Mouse (Mus musculus) MN1 (cell line): Measurements from ENCODE around the gene Pax7.

Source experiments
- DNase-seq: peaks from one replicate; pipeline ENCODE4 v3.0.0-alpha.2; 2016; ENCODE audit warnings: low spot score

Pax7 gene

GRCm38 (mm10) chr4:139833036-139833634 is at the start of gene Pax7:
Pax7 (minus strand) TSS chr4:139833528.
- DNase-seq = no peak

- DNase-seq = no peak
Observed at GRCm38 (mm10) chr4:139881796-139882195, 48.5 kb upstream of the Pax7 start.

DNA sequence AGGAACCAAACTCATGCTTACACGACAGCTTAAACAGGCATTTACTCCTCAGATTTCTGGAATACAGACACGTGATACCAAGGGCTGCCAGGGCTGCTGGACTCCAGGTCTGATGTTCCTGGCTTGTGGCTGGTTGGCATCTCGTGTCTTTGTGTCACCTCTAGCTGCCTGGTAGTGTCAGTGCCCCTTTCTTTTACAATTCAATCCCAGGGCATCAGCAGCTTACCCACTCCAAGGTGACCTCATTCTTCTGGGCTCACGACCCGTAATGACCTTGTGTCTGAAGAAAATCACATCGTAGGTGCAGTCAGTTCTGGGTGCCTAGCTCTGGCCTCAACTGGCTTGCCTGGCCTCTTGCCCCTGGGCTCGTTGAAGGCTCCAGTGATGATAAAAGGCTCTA is 46.0 kb upstream of the Pax7 start:
- DNase-seq = no peak

- peak; percentile 19 for DNase-seq
Observed at GRCm38 (mm10) chr4:139878443-139878842, 45.1 kb upstream of the Pax7 start.

GRCm38 (mm10) chr4:139877269-139877668 is 43.9 kb upstream of the Pax7 start:
- DNase-seq = peak; percentile 66

GRCm38 (mm10) chr4:139872595-139872994 is 39.3 kb upstream of the Pax7 start:
- peak; percentile 68 for DNase-seq

DNA sequence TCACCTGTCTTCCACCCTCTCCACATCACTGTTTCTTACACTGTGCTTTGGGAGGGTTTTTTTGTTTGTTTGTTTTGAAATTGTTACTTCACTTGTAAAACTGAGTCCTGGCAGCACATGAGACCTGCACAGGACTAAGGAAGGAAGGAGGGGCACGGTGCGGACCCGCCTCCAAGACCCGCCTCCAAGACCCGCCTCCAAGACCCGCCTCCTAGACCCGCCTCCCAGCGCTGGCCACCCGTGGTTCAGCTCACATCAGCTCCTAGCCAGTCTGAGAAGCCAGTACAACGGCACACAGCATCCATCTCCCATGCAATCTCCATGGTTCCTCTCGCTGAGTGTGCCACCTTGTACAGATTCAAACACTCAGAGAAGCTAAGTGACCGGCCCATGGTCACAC is 38.4 kb upstream of the Pax7 start:
- DNase-seq = no peak

- DNase-seq = no peak
Observed at GRCm38 (mm10) chr4:139863218-139863617, 29.9 kb upstream of the Pax7 start.

- DNase-seq = peak; percentile 79
Observed at GRCm38 (mm10) chr4:139858635-139859176, 25.4 kb upstream of the Pax7 start.

DNA sequence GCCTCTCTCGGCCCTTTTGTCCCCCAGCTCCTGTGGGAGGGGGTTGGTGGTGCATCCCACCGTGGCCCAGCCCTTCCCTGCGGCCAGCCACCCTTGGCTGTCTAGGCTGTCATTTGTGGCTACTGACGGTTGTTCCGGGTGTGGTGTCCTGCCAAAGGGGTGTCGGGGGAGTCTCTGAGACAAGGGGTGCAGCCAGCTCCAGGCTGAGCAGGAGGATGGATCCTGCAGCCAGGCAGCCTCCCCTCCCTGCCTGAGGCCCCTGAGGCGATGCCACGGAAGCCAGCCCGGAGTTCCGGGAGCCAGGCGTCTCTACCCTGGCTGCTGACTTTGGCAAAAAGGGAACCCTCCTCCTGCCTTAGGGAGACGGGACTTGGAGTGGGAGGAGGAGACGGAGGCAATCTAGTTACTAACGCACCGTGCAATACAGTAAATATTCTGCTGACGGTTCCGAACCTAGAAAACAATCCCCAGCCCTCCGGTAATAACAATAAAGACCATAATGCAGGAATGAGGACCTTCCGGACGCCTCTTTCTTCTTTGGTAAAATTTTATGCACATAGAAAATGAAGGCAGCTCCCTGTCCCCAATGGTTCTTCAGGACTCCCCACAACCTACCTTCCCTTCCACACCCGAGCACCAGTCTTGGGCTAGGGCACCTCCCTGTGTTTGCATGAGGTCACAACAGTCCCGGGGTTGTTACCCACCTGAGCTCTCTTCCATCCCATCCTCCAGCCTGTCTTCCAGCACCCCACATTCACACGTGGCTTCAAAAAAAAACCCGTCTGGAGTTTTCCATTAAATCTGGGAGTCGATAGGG is 19.1 kb upstream of the Pax7 start:
- DNase-seq = no peak

DNA sequence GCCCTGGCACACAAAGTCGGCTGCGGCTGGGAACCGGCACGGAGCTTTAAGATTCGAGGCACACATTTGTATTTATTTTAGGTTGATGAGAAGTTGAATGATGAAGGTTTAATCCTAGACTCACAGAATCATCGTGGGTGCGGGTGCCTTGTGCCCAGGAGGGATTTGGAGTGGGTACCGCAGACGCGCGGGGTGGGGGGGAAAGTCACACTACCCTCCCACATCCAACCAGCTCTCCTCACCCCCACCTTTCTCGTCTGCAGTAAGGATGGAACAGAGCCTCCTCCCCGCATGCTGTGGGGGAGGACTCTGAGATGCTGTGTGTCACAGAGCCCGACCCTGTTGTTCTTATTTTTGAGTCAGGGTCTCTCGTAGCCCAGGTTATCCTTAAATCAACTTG is 18.1 kb upstream of the Pax7 start:
- DNase-seq = no peak

DNA sequence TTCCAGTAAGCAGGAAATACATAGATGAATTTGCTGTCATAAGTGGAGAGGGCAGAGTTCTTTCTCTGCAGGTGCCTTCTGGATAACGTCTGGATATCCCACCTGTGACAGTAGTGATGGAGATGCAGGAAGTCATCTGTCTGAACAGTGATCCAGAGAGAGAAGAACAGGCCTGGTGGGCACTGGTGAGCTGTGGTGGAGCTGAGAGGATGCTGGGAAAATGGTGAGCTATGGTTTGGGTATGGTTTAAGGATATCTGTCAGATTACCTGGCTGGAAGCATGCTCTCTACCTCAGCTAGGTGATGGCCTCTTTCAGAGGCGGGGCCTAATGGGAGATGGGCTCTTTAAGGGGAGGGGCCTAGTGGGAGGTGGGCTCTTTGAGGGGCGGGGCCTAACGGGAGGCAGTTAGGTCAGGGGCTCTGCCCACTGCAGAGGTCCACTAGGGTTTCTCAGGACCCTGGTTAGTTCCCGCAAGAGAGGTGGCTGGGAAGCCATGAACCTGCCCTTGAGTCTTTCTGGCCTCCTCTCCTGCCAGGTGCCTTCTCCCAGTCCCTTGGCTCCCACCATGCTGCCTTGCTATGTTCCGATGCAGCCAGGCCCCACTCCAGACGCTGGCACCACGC is 17.3 kb upstream of the Pax7 start:
- DNase-seq = no peak

GRCm38 (mm10) chr4:139843456-139843855 is 10.1 kb upstream of the Pax7 start:
- no peak for DNase-seq

GRCm38 (mm10) chr4:139842919-139843318 is 9.6 kb upstream of the Pax7 start:
- DNase-seq = no peak

- no peak for DNase-seq
Observed at GRCm38 (mm10) chr4:139840939-139841500, 7.7 kb upstream of the Pax7 start.

- no peak for DNase-seq
Observed at GRCm38 (mm10) chr4:139840442-139840841, 7.1 kb upstream of the Pax7 start.

GRCm38 (mm10) chr4:139836681-139837080 is 3.4 kb upstream of the Pax7 start:
- no peak for DNase-seq

GRCm38 (mm10) chr4:139836196-139836595 is 2.9 kb upstream of the Pax7 start:
- no peak for DNase-seq

- no peak for DNase-seq
Observed at GRCm38 (mm10) chr4:139833817-139834401, 581 bp upstream of the Pax7 start.

GRCm38 (mm10) chr4:139832281-139833035 is 870 bp downstream of the Pax7 start:
- no peak for DNase-seq

DNA sequence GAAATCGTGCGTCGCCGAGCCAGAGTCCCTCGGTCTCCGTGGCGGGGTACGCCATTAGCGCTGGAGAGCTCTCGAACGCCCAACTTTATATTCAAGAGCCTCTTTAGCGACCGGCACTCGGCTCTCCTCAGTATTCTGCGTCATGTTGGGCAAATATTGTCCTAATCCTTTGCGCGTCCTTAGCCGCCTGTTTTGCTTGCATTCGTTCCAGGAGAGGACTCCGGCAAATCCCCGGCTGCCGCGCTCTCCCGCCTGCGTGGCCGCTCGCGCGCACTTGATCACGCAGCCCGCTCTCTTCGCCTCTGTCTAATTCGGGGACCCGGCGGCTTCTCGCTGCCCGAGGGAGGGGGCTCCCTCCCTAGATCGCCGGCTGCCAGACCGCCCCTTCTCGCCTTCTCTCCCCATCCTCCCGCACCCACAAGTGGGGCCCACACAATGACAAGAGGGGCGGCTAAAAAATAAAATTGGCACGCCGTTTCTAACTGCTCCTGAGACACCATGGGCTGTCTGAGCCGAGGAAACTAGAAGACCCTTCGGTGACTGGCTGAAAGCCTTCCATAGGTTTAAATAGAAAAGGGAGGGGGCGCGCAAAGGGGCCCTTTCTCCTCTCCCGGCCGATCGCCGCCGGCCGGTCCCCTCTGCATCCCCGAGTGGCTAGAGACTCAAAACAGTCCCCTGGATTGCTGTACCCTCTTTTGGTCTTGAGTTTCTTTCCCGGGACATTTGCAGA is 1.7 kb downstream of the Pax7 start:
- DNase-seq = no peak
